Mouse (Mus musculus) forebrain, postnatal 0 days (tissue): ENCODE measurements at regions not wholly inside any gene's neighbourhood (a gene's known extent, or its start where the extent isn't known, plus 50 kb on each side); places are given as distances from the start of the nearest gene placed in this dataset.

Source experiments
- ATAC-seq: fragments of 200-750 bp; cut with Nextera tagmentation; 2 replicates; pipeline ENCODE4 v1.8.0; 2017; ENCODE audit warnings: mild to moderate bottlenecking, moderate library complexity
- DNase-seq: peaks from one replicate; pipeline ENCODE4 v3.0.0-alpha.2; 2015
- H3K27ac ChIP-seq: fragments of 300-500 bp; sonication (generic); 2 replicates; pipeline ENCODE4 v1.5.1; 2014; ENCODE audit warnings: low read depth, mild to moderate bottlenecking, antibody characterized with exemption, low read length, moderate library complexity, mixed read lengths
- H3K27me3 ChIP-seq: fragments of 300-500 bp; sonication (generic); 2 replicates; pipeline ENCODE4 v1.6.1; 2014; ENCODE audit warnings: mild to moderate bottlenecking, low read length, mixed read lengths; ENCODE audit not compliant: insufficient read depth
- H3K36me3 ChIP-seq: fragments of 300-500 bp; sonication (generic); 2 replicates; pipeline ENCODE4 v1.6.1; 2014; ENCODE audit warnings: mild to moderate bottlenecking, moderate library complexity; ENCODE audit not compliant: insufficient read depth
- H3K4me1 ChIP-seq: fragments of 300-500 bp; sonication (generic); 2 replicates; pipeline ENCODE4 v1.6.1; 2014; ENCODE audit warnings: antibody characterized with exemption; ENCODE audit not compliant: insufficient read depth
- H3K4me2 ChIP-seq: fragments of 300-500 bp; sonication (generic); 2 replicates; pipeline ENCODE4 v1.6.1; 2014; ENCODE audit warnings: low read depth, mild to moderate bottlenecking, moderate library complexity
- H3K4me3 ChIP-seq: fragments of 300-500 bp; sonication (generic); 2 replicates; pipeline ENCODE4 v1.5.1; 2014; ENCODE audit warnings: low read depth, low read length, mixed read lengths
- H3K9ac ChIP-seq: fragments of 300-500 bp; sonication (generic); 2 replicates; pipeline ENCODE4 v1.6.1; 2014; ENCODE audit warnings: mild to moderate bottlenecking
- H3K9me3 ChIP-seq: fragments of 300-500 bp; sonication (generic); 2 replicates; pipeline ENCODE4 v1.6.1; 2016; ENCODE audit warnings: low read length
- CTCF ChIP-seq: sonication (generic); IDR thresholded peaks from 2 replicates; pipeline ENCODE4 v1.5.1; 2016; ENCODE audit warnings: antibody characterized with exemption, control low read depth, low read depth
- WGBS: fragments of 180-500 bp; shearing (Covaris S2); extraction: QIAGEN DNeasy Blood & Tissue Kit; methylation state at CpG from one replicate; pipeline ENCODE4 v1.1.7; 2014; 5-methylcytosine and 5-hydroxymethylcytosine counted together

DNA sequence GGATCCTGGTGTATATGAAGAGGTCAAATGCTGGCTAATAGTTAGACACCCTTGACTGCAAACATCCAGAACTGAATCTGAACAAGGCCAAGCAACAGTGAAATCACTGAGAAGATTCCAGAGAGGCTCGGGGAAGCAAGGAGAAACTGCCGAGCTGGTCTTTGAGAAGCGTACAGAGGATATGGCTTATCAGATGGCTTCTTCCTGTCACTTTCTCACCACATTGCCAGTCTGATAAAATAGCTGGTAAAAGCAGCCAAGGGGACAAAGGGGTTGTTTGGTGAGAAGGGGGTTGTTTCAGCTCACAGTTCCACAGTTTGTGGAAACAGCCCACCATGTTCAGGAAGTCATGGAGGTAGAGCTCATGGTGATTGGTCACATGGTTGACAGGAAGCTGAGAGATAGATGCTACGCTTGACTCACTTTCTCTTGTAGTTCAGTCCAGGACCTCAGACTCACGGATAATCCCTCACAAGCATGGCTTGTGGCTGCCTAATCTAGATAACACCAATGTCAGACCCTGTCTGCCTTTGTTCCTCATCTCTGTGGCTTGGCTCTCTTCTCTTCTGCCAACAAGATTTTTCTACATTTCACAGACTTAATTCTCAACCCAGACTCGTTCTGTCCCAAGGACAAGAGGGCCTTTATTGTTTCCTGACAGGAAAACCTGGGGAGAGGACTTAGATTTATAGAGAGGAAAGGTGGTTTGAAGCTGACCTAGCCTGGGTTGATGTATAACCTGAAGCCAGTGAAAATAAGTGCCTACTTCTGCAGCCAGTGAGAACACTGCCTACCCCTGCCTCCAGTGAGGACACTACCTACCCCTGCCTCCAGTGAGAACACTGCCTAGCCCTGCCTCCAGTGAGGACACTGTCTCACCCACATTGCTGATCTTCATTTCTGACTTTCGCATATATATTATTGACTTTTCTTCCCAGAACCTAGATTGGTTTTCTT lies 122.0 kb downstream of the Tent5c start:
- Histone ChIP-seq H3K27ac (no peak overlapping the region), H3K27me3 (no peaks in the 10 kb centered on the region), H3K9ac (no peak overlapping the region), H3K9me3 (no peaks in the 10 kb centered on the region), H3K36me3 (no peaks in the 10 kb centered on the region), H3K4me2 (no peak overlapping the region), H3K4me1 (no peaks in the 10 kb centered on the region), H3K4me3 (no peak overlapping the region)
- TF ChIP-seq CTCF: no peak
- DNase-seq (no peak), ATAC-seq (no peak)
- 83% methylated on average over 7 of the region's 7 CpGs for WGBS

DNA sequence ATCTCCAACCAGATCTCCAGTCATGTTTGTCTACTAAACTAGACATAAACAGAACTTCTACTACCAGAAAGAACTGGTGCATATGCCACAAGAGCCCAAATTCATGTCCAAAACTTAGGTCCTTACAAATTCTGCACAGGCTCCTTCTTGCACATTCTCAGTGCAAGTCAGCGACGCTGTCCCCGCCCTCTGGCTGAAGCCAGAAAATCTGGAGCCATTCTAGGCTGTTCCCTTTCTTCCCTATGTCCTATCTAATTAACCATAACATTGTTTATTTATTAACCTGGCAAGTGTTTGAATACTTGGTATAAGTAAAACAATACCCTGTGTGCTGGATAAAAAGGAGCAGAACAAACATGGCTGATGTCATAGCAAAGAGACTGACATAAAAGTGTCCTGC lies 122.7 kb downstream of the Tent5c start:
- 90% methylated on average over 3 of the region's 3 CpGs for WGBS
- Histone ChIP-seq H3K4me2 (no peak overlapping the region), H3K9me3 (no peaks in the 10 kb centered on the region), H3K4me1 (no peaks in the 10 kb centered on the region), H3K27ac (no peak overlapping the region), H3K36me3 (no peaks in the 10 kb centered on the region), H3K27me3 (no peaks in the 10 kb centered on the region), H3K4me3 (no peak overlapping the region), H3K9ac (no peak overlapping the region)
- no peak for ATAC-seq
- no peak for TF ChIP-seq CTCF
- no peak for DNase-seq

DNA sequence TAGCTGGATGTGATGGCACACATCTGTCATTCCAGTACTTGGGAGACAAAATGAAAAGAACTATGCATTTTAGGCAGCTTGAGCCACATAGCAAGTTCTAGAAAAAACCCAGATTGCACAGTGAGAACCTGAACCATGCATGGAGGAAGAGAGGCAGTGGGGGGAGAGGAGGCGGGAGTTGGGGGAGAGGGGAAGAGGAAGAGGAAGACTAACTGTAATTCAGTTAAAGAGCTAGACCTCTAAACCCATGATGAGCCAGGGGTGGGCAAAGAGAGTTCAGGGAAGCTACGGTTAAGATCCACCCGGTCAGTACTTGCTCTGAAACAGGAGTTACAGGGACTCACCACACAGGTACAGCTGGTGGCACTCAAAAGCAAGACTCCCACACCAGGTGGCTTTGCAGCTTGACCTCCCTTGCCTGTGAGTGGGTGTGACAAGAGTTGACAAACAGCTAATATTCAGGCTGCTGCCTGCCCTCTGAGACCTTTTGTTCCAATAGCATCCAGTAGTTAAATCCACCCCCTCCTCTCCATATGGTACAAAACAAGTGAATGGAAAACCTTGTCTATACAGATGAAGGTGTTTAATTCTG lies 123.7 kb downstream of the Tent5c start:
- no peaks in the 10 kb centered on the region for H3K9me3 ChIP-seq
- H3K4me2 ChIP-seq: no peak overlapping the region
- H3K27me3 ChIP-seq: no peaks in the 10 kb centered on the region
- DNase-seq: no peak
- no peaks in the 10 kb centered on the region for H3K36me3 ChIP-seq
- no peak overlapping the region for H3K9ac ChIP-seq
- WGBS: 82% methylated on average over 3 of the region's 3 CpGs
- ATAC-seq: no peak
- no peaks in the 10 kb centered on the region for H3K4me1 ChIP-seq
- H3K27ac ChIP-seq: no peak overlapping the region
- H3K4me3 ChIP-seq: no peak overlapping the region
- TF ChIP-seq CTCF: no peak

DNA sequence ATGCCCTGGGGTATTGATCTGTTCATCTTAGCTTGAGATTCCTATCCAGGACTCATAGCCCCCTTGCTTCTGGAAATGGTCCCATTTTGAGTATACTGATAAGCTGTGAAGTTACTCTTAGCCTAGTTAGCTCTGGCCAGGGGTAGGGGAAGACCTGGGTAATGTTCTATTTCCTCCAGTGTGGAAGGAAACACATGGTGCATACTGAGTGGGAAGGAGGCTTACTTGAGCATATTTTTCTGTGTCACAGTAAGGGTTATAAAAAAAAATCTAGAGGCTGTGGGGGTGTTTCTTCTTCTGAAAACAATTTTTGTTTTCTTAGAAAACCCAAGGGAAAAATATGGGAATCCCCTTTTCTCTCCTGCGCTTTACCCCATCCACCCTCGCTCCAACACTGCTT lies 124.4 kb downstream of the Tent5c start:
- ATAC-seq (no peak), DNase-seq (no peak)
- H3K9me3 ChIP-seq: no peaks in the 10 kb centered on the region
- no peak overlapping the region for H3K4me3 ChIP-seq
- H3K27me3 ChIP-seq: no peaks in the 10 kb centered on the region
- no peak overlapping the region for H3K9ac ChIP-seq
- no peak overlapping the region for H3K4me2 ChIP-seq
- no peak overlapping the region for H3K27ac ChIP-seq
- no peak for TF ChIP-seq CTCF
- H3K36me3 ChIP-seq: no peaks in the 10 kb centered on the region
- no peaks in the 10 kb centered on the region for H3K4me1 ChIP-seq
- 95% methylated on average over 2 of the region's 2 CpGs for WGBS

DNA sequence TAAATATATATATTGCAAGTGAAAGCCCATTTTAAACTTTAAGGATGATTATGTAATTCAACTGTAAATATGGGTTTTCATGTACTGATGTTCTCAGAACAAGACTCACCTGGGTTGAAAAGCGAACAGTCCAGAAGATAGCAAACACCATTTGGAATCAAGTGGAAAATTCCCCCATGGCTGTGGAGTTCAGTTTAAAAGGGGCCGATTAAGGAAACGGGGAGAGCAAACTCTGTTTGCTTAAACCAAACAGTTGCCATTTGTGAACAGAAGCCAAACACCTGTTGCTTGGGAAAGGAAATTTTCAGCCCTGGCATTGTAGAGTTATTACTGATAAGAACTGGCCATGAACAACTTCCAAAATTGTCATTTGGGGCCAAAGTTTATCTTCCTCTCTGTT lies 126.1 kb downstream of the Tent5c start:
- 92% methylated on average over 3 of the region's 3 CpGs for WGBS
- H3K9ac ChIP-seq: no peak overlapping the region
- H3K27ac ChIP-seq: no peak overlapping the region
- H3K4me2 ChIP-seq: no peak overlapping the region
- H3K9me3 ChIP-seq: no peaks in the 10 kb centered on the region
- H3K4me1 ChIP-seq: no peaks in the 10 kb centered on the region
- no peak for ATAC-seq
- no peak overlapping the region for H3K4me3 ChIP-seq
- no peak for TF ChIP-seq CTCF
- H3K27me3 ChIP-seq: no peaks in the 10 kb centered on the region
- DNase-seq: no peak
- H3K36me3 ChIP-seq: no peaks in the 10 kb centered on the region

DNA sequence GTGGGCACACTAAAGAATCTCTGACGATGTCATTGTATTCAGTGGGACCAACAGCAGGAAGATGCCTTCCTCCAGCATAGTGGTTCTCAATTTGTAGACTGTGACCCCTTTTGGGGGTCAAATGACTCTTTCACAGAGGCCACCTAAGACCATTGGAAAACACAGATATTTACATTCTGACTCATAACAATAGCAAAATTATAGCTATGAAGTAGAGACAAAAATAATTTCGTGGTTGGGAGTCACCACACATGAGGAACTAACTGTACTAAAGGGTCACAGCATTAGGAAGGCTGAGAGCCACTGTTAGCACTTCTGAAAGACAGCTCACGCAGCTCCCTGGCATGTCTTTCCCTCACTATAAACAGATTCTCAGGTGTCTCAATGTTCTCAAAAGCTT lies 129.1 kb downstream of the Tent5c start:
- Histone ChIP-seq H3K9me3 (no peaks in the 10 kb centered on the region), H3K27ac (no peak overlapping the region), H3K27me3 (no peaks in the 10 kb centered on the region), H3K9ac (no peak overlapping the region), H3K4me2 (no peak overlapping the region), H3K36me3 (no peaks in the 10 kb centered on the region), H3K4me3 (no peak overlapping the region), H3K4me1 (no peaks in the 10 kb centered on the region)
- WGBS: 92% methylated on average over 3 of the region's 3 CpGs
- DNase-seq: no peak
- no peak for ATAC-seq
- TF ChIP-seq CTCF: no peak

DNA sequence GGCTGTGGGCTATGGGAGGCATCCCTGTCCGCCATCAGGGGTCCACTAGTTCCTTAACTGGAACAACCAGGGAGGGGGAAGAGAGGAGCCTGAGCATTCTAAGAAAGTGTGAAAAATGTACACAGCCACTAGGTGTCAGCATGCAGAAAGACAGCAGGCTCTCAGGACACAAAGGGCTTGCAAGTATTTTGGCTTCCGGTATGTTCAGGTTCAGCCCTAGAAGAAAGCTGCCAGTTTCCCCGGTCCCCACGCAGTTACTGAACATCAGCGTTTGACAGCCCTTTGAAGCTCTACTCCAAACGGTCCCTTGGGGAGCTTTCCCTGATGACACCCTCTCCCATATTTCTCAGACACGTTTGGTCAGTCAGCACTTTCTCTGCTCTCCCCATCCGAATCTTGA lies 130.1 kb downstream of the Tent5c start:
- H3K4me1 ChIP-seq: no peaks in the 10 kb centered on the region
- peak; percentile 98 for ATAC-seq

More for the DNA sequence above, 130.1 kb downstream of the Tent5c start:
- peak overlapping the region; percentile 16; the same call in 1 of the 2 replicates for H3K4me3 ChIP-seq
- no peaks in the 10 kb centered on the region for H3K36me3 ChIP-seq
- H3K9ac ChIP-seq: peak overlapping the region; percentile 42; the same call in 1 of the 2 replicates
- peak; percentile 71 for TF ChIP-seq CTCF
- H3K27me3 ChIP-seq: no peaks in the 10 kb centered on the region
- peak; percentile 73 for DNase-seq
- no peak overlapping the region for H3K27ac ChIP-seq
- H3K4me2 ChIP-seq: peak overlapping the region; percentile 40
- no peaks in the 10 kb centered on the region for H3K9me3 ChIP-seq
- WGBS: 27% methylated on average over 8 of the region's 8 CpGs
